Mouse (Mus musculus): ENCODE data around the gene Zzef1.

DNA sequence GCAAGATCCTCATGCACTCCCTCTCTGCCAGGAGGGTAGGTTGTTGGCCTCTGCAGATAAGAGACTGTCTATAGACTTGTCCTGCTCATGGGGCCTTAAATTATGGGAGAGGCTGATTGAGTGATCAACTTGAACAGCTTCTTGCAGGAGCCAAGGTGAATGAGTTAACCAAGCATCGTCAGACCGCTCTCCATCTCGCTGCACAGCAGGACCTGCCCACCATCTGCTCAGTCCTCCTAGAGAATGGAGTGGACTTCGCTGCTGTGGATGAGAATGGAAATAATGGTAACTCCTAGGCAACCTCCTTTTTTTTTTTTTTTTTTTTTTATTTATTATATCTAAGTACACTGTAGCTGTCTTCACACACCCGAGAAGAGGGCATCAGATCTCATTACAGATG, 37.7 kb upstream of the Zzef1 start:
- no peak for TF ChIP-seq CTCF (conservative IDR thresholded peaks at IDR 0.05; ENCODE audit: insufficient read depth, insufficient read length, low read depth, low read length)
- no peak for TF ChIP-seq POLR2A (IDR thresholded peaks at IDR 0.05; ENCODE audit: low read depth, low read length)
